Mouse (Mus musculus) mature B cell (primary cell): ENCODE results near the gene Mymk.

Experiments
- in situ Hi-C: fragments of 300-500 bp; cut with MboI; formaldehyde crosslinking; loops from 2 replicates; pipeline ENCODE4 v1.14.3; 2019

Gene Mymk

GRCm38 (mm10) chr2:27038596-27038995 lies 33.4 kb downstream of the Mymk start:
- in situ Hi-C loops: loop anchor here (10.0 kb wide), 1 partner anchor 104 kb away; the partner anchor contains the start of genes Stkld1 and Surf4

GRCm38 (mm10) chr2:27037008-27037407 lies 35.0 kb downstream of the Mymk start:
- in situ Hi-C loops: loop anchor here (10.0 kb wide), 1 partner anchor 102 kb away; the partner anchor contains the start of genes Stkld1 and Surf4

- in situ Hi-C loops: loop anchor here (10.0 kb wide), 1 partner anchor 101 kb away; the partner anchor contains the start of genes Stkld1 and Surf4
These were observed 36.0 kb downstream of the Mymk start for GRCm38 (mm10) chr2:27036003-27036402.

- in situ Hi-C loops: loop anchor here (10.0 kb wide), 1 partner anchor 98 kb away; the partner anchor contains the start of genes Stkld1 and Surf4
These were observed 39.6 kb downstream of the Mymk start for GRCm38 (mm10) chr2:27032361-27032760.

GRCm38 (mm10) chr2:27028437-27029015 lies 43.5 kb downstream of the Mymk start:
- in situ Hi-C loops: no loop called here

GRCm38 (mm10) chr2:27027618-27028436 lies 44.2 kb downstream of the Mymk start, which contains the start of gene Slc2a6:
Slc2a6 (minus strand) TSS chr2:27027998.
- in situ Hi-C loops: no loop called here

GRCm38 (mm10) chr2:27026857-27027617 lies 44.9 kb downstream of the Mymk start:
- in situ Hi-C loops: no loop called here

GRCm38 (mm10) chr2:27026332-27026731 lies 45.6 kb downstream of the Mymk start:
- in situ Hi-C loops: no loop called here

- in situ Hi-C loops: no loop called here
These were observed 46.4 kb downstream of the Mymk start for GRCm38 (mm10) chr2:27025545-27025944.

GRCm38 (mm10) chr2:27024136-27024535 lies 47.8 kb downstream of the Mymk start:
- in situ Hi-C loops: no loop called here

GRCm38 (mm10) chr2:27022612-27023011 lies 49.4 kb downstream of the Mymk start:
- in situ Hi-C loops: no loop called here

GRCm38 (mm10) chr2:27021103-27021502 lies 50.9 kb downstream of the Mymk start:
- in situ Hi-C loops: no loop called here

- in situ Hi-C loops: no loop called here
These were observed 52.4 kb downstream of the Mymk start for GRCm38 (mm10) chr2:27019530-27019929.

- in situ Hi-C loops: no loop called here
These were observed 54.2 kb downstream of the Mymk start for GRCm38 (mm10) chr2:27017802-27018201.
